Mouse (Mus musculus): ENCODE measurements at regions not wholly inside any gene's neighbourhood (a gene's known extent, or its start where the extent isn't known, plus 50 kb on each side); places are given as distances from the start of the nearest gene placed in this dataset.

DNA sequence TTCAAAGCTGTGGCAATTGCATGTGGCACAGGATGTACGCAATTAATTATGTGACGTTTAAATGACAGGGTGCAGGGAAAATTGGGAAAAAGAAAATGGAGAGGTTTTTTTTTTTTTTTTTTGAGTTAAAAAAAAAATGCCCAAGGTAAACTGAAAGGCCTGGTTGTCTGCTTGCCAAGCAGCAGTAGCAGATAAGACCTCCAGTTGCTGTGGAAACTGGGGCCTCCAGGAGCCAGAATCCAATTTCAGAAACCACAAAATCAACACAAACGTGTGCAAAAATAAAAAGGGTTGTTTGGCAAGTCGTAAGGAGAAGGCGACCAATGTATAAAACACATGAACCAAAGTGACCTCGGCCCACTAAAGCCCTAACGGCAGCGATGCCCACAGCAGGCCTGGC, 837.7 kb upstream of the Sox9 start:
- Histone ChIP-seq H3K27ac (replicated peaks; ENCODE audit: insufficient read depth, low read depth, low read length) (no peak overlapping the region), H3K79me2 (ENCODE audit: control insufficient read depth, insufficient read depth, low read length) (no peaks in the 10 kb centered on the region), H3K4me3 (ENCODE audit: insufficient read depth, low read depth, low read length) (no peak overlapping the region), H3K27me3 (ENCODE audit: control insufficient read depth, insufficient read depth, low read length) (no peaks in the 10 kb centered on the region), H3K4me1 (ENCODE audit: control insufficient read depth, insufficient read depth, low read length) (peaks cover 4% of the 10 kb centered on the region), H3K9ac (ENCODE audit: low read depth, low read length) (no peak overlapping the region), H3K36me3 (ENCODE audit: control insufficient read depth, insufficient read depth, low read length) (no peaks in the 10 kb centered on the region)
- TF ChIP-seq CTCF (IDR thresholded peaks at IDR 0.05; ENCODE audit: low read depth, low read length) = no peak
- TF ChIP-seq POLR2A (IDR thresholded peaks at IDR 0.05; ENCODE audit: extremely low read depth, insufficient read depth, low read length) = no peak
- 34% methylated on average over 8 of the region's 8 CpGs for WGBS
- DNase-seq (ENCODE audit: extremely low read depth, low read depth, low spot score) = peak; percentile 60

DNA sequence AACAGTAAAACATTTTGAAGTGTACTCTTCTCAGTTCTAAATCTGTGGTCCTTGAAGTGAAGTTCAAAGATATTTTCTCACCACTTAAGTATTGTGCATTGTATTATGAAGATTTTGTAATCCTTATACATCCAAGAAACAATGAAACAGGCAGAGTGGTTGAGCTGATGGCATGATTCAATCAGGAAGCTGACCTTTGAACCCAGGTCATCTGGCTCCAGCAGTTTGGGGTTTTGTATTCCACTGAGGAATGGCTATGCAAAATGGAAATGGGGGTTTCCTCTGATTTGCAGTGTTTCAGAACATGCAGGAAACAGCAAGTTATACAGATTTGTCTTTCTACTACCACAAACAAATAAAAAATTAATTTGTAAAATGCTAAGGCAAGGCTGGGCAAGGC, 836.2 kb upstream of the Sox9 start:
- Histone ChIP-seq H3K9ac (ENCODE audit: low read depth, low read length) (no peak overlapping the region), H3K4me1 (ENCODE audit: control insufficient read depth, insufficient read depth, low read length) (peaks cover 4% of the 10 kb centered on the region), H3K79me2 (ENCODE audit: control insufficient read depth, insufficient read depth, low read length) (no peaks in the 10 kb centered on the region), H3K4me3 (ENCODE audit: insufficient read depth, low read depth, low read length) (no peak overlapping the region), H3K27ac (replicated peaks; ENCODE audit: insufficient read depth, low read depth, low read length) (peak overlapping the region; percentile 28; the same call in 1 of the 2 replicates), H3K27me3 (ENCODE audit: control insufficient read depth, insufficient read depth, low read length) (no peaks in the 10 kb centered on the region), H3K36me3 (ENCODE audit: control insufficient read depth, insufficient read depth, low read length) (no peaks in the 10 kb centered on the region)
- TF ChIP-seq CTCF (IDR thresholded peaks at IDR 0.05; ENCODE audit: low read depth, low read length) = no peak
- no peak for TF ChIP-seq POLR2A (IDR thresholded peaks at IDR 0.05; ENCODE audit: extremely low read depth, insufficient read depth, low read length)
- DNase-seq (ENCODE audit: extremely low read depth, low read depth, low spot score) = peak; percentile 72

GRCm38 (mm10) chr11:111947671-111948070, 834.4 kb upstream of the Sox9 start:
- Histone ChIP-seq H3K79me2 (ENCODE audit: control insufficient read depth, insufficient read depth, low read length) (no peaks in the 10 kb centered on the region), H3K9ac (ENCODE audit: low read depth, low read length) (no peak overlapping the region), H3K4me3 (ENCODE audit: insufficient read depth, low read depth, low read length) (peak overlapping the region; percentile 52; the same call in 1 of the 2 replicates), H3K36me3 (ENCODE audit: control insufficient read depth, insufficient read depth, low read length) (no peaks in the 10 kb centered on the region), H3K4me1 (ENCODE audit: control insufficient read depth, insufficient read depth, low read length) (peaks cover 4% of the 10 kb centered on the region), H3K27ac (replicated peaks; ENCODE audit: insufficient read depth, low read depth, low read length) (peak overlapping the region; percentile 39), H3K27me3 (ENCODE audit: control insufficient read depth, insufficient read depth, low read length) (no peaks in the 10 kb centered on the region)
- DNase-seq (ENCODE audit: extremely low read depth, low read depth, low spot score) = peak; percentile 94
- TF ChIP-seq POLR2A (IDR thresholded peaks at IDR 0.05; ENCODE audit: extremely low read depth, insufficient read depth, low read length) (no peak), CTCF (IDR thresholded peaks at IDR 0.05; ENCODE audit: low read depth, low read length) (no peak)
- WGBS = 17% methylated on average over 6 of the region's 6 CpGs

DNA sequence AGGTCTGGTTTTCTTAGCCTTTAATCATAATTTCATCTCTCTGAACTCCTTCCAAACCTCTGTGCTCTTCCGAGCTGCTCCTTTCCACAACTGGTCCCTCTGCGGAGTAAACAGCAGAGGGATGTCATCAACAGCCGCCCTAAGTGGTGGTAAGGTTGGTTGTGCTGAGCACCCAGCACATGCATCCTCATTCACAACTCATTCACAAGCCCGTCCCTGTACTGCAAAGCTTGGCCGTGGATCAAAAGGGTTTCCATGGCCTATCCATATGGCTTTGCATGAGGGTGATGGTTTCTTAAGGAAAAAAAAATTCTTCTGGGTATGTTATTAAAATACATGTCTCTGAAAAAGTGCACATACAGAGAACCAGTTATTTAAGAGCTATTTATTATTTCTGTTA, 828.6 kb upstream of the Sox9 start:
- Histone ChIP-seq H3K4me3 (ENCODE audit: insufficient read depth, low read depth, low read length) (no peak overlapping the region), H3K36me3 (ENCODE audit: control insufficient read depth, insufficient read depth, low read length) (no peaks in the 10 kb centered on the region), H3K27ac (replicated peaks; ENCODE audit: insufficient read depth, low read depth, low read length) (no peak overlapping the region), H3K79me2 (ENCODE audit: control insufficient read depth, insufficient read depth, low read length) (no peaks in the 10 kb centered on the region), H3K27me3 (ENCODE audit: control insufficient read depth, insufficient read depth, low read length) (no peaks in the 10 kb centered on the region), H3K9ac (ENCODE audit: low read depth, low read length) (no peak overlapping the region), H3K4me1 (ENCODE audit: control insufficient read depth, insufficient read depth, low read length) (no peaks in the 10 kb centered on the region)
- TF ChIP-seq POLR2A (IDR thresholded peaks at IDR 0.05; ENCODE audit: extremely low read depth, insufficient read depth, low read length) = no peak
- TF ChIP-seq CTCF (IDR thresholded peaks at IDR 0.05; ENCODE audit: low read depth, low read length) = no peak
- WGBS = 87% methylated on average over 5 of the region's 5 CpGs
- DNase-seq (ENCODE audit: extremely low read depth, low read depth, low spot score) = no peak

GRCm38 (mm10) chr11:111957721-111958287, 824.2 kb upstream of the Sox9 start:
- H3K36me3 ChIP-seq (ENCODE audit: control insufficient read depth, insufficient read depth, low read length) = no peaks in the 10 kb centered on the region
- WGBS = 81% methylated on average over 5 of the region's 5 CpGs
- no peak overlapping the region for H3K4me3 ChIP-seq (ENCODE audit: insufficient read depth, low read depth, low read length)
- no peak for TF ChIP-seq POLR2A (IDR thresholded peaks at IDR 0.05; ENCODE audit: extremely low read depth, insufficient read depth, low read length)
- TF ChIP-seq CTCF (IDR thresholded peaks at IDR 0.05; ENCODE audit: low read depth, low read length) = no peak
- no peak for DNase-seq (ENCODE audit: extremely low read depth, low read depth, low spot score)
- H3K27ac ChIP-seq (replicated peaks; ENCODE audit: insufficient read depth, low read depth, low read length) = no peak overlapping the region
- H3K27me3 ChIP-seq (ENCODE audit: control insufficient read depth, insufficient read depth, low read length) = no peaks in the 10 kb centered on the region
- H3K79me2 ChIP-seq (ENCODE audit: control insufficient read depth, insufficient read depth, low read length) = no peaks in the 10 kb centered on the region
- H3K4me1 ChIP-seq (ENCODE audit: control insufficient read depth, insufficient read depth, low read length) = no peaks in the 10 kb centered on the region
- H3K9ac ChIP-seq (ENCODE audit: low read depth, low read length) = no peak overlapping the region

- no peak for TF ChIP-seq CTCF (IDR thresholded peaks at IDR 0.05; ENCODE audit: low read depth, low read length)
- TF ChIP-seq POLR2A (IDR thresholded peaks at IDR 0.05; ENCODE audit: extremely low read depth, insufficient read depth, low read length) = no peak
- no peak for DNase-seq (ENCODE audit: extremely low read depth, low read depth, low spot score)
- Histone ChIP-seq H3K27ac (replicated peaks; ENCODE audit: insufficient read depth, low read depth, low read length) (no peak overlapping the region), H3K9ac (ENCODE audit: low read depth, low read length) (no peak overlapping the region), H3K27me3 (ENCODE audit: control insufficient read depth, insufficient read depth, low read length) (no peaks in the 10 kb centered on the region), H3K79me2 (ENCODE audit: control insufficient read depth, insufficient read depth, low read length) (no peaks in the 10 kb centered on the region), H3K36me3 (ENCODE audit: control insufficient read depth, insufficient read depth, low read length) (no peaks in the 10 kb centered on the region), H3K4me1 (ENCODE audit: control insufficient read depth, insufficient read depth, low read length) (no peaks in the 10 kb centered on the region), H3K4me3 (ENCODE audit: insufficient read depth, low read depth, low read length) (no peak overlapping the region)
- 84% methylated on average over 10 of the region's 10 CpGs for WGBS
Observed at GRCm38 (mm10) chr11:111961047-111961837, 820.8 kb upstream of the Sox9 start.
